Mouse (Mus musculus) ovary, postnatal 14 days (tissue): ENCODE measurements around the gene Slc4a10.

Experiments
- DNase-seq: peaks from one replicate; pipeline ENCODE4 v3.0.0; 2022; ENCODE audit warnings: low spot score

Slc4a10 gene

DNA sequence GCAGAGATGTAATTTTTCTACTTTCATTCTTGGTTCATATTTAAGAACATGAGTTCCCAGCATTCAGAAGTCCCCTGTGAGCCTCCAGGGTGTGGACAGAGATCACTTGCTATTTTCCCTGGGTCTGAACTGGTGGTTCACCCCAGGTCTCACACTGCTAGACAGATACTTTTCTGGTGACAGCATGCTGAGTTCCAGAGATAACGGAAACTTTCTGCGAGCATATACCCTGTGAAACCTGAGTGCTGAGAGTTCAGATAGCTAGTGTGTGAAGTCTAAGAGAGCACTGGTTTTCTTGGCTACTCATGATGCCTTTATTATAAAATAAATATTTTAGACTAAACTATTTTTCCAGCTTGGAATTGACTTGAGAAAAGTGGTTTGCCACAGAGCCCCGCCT lies 232.5 kb downstream of the Slc4a10 start:
- no peak for DNase-seq

GRCm38 (mm10) chr2:62279777-62280176 lies 233.5 kb downstream of the Slc4a10 start:
- no peak for DNase-seq

DNA sequence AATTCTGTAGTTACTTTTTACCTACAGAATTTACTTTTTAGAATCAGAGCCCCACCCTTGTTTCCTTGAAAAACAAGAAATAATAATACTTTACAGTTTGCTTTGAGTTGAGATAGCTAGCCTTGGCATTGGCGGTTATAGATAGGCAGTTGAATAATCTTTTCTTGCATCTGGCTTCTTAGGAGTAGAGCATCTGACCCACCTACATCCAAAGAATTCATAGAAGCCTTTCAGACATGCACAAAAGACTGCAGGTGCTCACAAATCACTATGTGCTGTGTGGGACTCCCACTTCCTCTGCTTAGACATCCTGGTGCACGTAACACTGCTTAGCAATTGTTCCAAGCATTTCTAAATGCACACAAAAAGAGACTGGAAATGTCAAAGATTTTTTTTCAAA lies 238.8 kb downstream of the Slc4a10 start:
- no peak for DNase-seq

GRCm38 (mm10) chr2:62285847-62286246 lies 239.6 kb downstream of the Slc4a10 start:
- DNase-seq: no peak

GRCm38 (mm10) chr2:62287532-62287931 lies 241.3 kb downstream of the Slc4a10 start:
- DNase-seq: no peak

DNA sequence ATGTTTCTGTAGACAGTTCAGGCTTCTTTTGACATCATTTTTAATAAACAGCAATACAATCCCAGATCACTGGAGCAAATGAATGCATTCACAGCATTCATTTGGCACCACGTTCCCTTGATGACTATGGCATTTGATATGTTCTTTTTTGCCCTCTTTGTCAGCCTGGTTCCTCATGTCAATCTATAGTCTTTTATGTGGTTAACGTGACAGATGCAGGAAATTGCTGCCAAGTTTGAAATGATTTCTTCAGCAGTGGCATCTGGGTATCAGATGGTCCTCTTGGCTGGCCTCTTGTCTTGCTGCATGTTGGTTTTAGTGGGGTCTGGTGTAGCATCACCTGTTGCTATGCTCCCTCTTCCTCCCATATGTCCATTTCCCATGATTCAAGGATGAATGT lies 247.6 kb downstream of the Slc4a10 start:
- DNase-seq: no peak

DNA sequence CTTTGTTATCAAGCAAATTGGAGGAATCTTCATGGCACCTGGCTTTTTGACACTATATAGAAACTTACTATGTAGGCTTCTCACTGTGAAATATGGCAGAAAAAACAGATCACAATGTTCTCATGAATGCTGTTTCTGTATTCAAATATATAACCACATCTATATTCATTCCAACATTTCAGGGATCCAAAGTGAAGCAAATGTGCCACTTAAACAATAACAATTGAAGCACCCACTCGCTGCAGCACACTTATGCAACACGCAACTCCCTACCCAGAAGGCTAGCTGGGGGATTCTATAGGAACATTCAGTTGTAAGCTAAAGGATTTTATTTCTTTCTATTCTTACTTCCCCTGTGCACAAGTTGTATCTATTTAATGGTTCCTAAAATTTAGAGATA lies 255.5 kb downstream of the Slc4a10 start:
- no peak for DNase-seq

GRCm38 (mm10) chr2:62306978-62307377 lies 260.7 kb downstream of the Slc4a10 start:
- DNase-seq: no peak

DNA sequence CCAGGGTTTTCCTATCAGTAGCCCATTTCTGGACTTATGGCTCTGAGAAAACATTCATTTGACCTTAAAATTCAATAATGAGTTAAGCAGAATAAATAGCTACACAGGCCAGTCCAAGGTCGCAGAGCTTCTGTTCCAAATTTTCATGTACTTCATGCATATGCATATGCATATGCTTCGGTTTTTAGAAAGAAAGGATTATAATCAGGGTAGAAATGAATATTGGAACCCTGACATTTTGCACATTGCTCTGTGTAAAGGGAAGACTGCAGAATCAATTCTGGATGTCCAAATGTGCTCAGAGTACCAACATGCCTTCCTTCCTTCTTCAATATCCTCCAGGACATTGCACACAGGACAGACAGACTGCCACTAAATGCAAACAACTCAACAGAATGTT lies 261.2 kb downstream of the Slc4a10 start:
- DNase-seq: no peak

DNA sequence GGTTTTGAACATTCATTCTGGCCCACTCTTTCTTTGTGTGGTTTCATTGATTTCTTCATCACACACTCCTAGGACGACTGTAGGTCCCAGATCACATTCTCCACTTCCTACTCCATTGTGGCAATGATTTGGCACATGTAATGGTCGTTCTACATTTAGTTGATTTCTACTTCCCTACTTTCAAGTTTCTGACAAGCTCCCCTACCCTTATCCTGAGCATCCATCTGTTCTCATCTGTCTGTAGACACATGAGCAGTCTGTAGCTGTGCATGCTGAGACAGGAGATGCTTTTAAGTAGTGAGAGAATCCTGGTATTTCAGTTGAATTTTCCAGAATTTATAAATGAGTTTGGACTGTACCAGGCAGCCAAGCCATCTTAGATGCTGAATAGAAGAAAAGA lies 270.7 kb downstream of the Slc4a10 start:
- no peak for DNase-seq

DNA sequence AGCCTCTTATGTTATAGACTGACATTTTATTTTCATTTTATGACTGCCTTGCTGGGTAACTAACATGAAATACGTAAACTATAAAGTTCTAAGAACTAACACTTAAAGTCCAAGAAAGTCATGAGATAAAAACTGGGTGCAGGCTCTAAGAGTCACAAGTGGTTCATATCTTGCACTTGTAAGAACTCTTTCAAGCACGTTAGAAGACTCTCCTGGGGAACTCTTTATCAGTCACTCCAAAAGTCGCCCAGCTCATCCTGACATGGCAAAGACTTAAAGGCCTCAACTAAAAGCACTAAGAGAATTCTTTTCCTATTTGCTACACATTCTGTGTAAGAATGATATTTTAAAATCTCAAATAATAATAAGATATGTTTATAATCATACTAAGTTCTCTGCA lies 273.2 kb downstream of the Slc4a10 start:
- no peak for DNase-seq

- DNase-seq: no peak
Observed at GRCm38 (mm10) chr2:62323078-62323637, 276.9 kb downstream of the Slc4a10 start.

DNA sequence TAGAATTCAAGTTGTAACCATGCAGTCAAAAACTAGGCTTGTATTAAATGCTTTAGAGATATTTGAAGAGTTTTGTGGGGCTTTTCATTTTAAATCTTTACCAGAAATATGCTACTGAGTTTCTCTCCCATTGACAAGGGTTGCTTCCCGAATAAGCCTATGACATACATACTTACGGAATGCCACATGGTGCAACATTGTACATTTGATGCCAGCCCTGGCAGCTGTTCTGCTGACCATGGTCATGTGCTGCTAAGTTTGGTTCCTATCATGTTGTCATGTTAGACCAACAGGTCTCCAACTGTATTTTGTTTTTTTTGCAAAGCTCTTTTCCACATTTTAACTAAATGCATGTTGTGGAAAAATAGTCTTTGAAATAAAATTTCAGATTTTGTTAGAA lies 279.1 kb downstream of the Slc4a10 start:
- no peak for DNase-seq

DNA sequence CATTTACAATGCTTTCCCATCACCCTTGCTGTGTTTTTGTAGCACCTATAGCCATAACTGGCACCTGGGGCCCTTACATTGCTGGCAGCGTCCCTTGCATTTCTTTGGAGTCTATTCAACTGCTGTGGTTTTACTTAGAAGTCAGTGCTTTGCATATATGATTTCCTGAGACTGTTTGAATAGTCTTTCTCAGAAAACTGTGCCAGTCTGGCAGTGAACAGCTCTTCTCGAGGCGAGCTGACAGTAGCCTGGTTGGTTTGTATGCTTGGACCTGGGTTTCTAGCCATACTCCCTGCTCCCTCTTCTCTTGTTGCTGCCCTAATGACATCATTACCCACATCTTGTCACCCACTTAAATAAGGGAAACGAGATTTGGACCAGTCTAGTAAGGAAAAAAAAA lies 285.7 kb downstream of the Slc4a10 start:
- no peak for DNase-seq

- no peak for DNase-seq
Observed at GRCm38 (mm10) chr2:62332465-62332864, 286.2 kb downstream of the Slc4a10 start.

DNA sequence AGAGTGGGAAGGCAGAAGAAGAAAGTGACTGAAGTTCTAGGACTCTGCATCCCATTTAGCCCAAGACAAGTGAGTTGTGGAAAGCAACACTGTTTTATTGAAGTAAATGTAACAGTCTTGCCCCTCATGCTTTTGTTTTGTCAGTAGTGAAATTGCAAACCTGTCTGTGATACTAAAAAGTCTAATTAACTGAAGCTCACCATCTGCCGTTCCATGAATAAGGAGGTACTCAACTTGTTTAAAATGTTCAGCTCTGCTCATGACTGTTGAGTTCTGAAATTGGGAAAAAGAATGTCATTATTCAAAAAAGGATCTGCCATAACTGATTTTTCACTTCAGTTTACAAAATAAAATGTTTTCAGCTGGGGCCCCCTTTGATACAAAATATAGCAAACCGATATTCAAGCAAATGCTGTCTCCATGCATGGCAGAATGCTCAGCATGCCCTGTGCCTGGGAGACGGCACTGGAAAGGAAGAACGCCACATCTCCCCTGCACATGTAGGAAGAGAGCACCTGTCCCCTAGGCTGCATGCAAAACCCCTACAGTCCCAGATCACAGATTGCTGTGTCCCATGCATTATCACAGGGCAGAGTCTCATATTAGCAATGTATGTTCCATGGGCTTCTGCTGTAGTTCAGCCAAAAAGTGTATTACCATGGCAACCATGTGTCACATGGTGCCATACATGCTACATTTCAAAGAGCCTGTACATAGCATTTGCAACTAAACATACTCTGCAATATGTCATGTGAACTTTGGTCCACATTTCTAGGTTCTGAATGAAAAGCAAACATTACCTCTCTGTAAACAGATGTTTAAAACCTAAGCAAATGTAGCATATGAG lies 288.4 kb downstream of the Slc4a10 start:
- DNase-seq: no peak

DNA sequence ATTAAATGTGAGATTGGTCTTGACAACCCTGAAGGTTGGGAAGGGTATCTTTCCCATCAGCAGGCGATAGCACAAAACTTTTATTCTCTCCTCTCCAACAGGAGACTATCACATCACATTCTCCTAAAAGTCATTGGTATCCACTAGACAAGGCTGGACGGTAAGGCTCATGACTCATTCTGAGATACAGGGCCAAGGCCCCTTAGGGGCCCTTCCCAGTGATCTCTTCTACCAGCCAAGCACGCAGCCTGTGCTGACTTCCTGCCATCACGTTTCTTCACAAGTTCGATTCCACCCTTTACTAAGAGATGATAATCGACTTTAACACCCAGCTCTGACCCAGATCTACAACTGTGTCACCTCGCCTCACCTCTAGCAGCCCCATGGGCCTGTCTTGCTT lies 290.8 kb downstream of the Slc4a10 start:
- no peak for DNase-seq

DNA sequence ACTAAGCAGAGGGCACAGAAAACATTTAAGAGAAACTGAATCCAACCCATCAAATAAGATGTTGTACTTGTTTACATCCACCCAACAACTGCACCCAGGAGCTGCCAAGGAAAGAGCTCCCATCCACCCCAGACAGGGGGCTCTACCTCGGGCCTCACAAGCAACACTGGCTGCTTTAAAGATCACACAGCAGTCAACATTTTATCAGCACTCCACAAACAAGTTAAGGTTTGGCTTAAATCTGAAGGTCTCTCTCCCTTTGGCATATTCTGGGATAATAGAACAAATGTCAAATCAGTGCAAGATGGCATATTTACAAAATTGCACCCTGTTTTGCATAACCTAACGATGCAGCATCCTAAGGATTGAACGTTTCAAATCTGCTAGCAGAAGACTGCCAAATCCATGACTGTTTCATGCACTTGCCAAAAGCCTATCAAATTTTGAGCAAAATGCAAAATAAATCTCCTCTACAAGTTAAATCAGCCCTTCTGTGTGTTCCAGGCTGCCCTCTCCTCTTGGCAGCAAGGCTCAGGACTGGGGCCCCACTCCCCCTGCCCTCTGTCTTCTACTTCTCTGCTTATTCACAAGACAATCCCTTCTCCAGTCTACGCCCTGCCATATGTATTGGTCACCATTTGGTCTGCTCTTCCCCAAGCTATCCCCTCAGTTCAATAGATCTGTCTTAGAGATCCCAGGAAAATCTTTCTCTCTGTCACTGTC lies 293.1 kb downstream of the Slc4a10 start:
- no peak for DNase-seq

GRCm38 (mm10) chr2:62341061-62341733 lies 294.9 kb downstream of the Slc4a10 start:
- DNase-seq: no peak

DNA sequence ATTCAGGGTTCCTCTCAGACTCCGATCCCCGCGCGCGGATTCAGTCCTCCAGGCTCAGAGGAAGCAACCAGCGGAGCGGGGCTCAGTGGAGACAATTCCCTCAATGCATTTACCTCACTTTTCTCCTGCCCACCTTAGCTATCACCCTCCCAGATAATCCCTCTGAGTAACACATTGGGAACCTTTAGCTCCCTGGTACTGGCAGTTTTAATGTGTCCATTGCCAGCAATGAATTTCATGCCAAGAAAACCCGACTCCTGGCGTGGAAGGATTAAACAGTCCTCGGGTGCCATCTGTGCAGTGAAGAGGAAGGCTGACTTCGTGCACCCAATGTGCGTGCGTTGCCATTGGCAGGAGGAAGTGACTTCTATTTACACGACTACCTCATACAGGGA lies 295.5 kb downstream of the Slc4a10 start:
- DNase-seq: no peak

- no peak for DNase-seq
Observed at GRCm38 (mm10) chr2:62344367-62344766, 298.1 kb downstream of the Slc4a10 start.

DNA sequence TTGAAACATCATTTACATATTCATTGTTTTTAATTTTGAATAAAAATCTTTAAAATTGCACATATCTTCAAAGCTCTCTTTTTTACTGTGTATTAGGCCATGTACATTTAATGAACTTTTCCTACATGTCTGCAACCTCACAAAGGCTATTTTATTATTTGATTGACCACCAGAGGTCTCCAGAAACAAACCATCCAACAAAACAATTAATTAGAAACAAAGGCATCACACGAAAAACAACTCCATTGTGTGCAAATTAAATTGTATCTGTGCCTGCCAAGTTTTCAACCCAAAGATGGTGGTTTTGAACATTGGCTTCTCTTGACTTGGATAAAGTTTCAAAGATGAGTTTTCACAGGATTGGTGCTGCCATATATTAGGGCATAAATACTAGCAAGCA lies 300.5 kb downstream of the Slc4a10 start:
- no peak for DNase-seq

DNA sequence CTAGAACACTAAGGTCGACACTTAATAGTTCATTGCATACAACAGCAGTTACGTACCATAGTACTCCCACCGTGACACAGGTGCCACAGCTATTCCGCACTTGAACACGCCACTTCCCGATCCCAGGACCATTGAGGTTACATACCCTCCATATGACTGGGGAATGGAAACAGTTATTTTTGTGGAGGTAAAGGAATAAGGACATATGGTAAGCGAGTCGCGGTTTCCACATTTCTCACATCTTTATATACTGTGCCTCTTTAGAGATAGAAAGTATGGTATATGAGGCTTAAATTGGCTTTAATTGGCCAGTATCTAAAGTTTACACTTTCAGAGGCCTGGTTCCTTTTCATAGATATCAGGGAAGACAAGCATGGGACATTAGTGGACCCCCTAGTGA lies 301.5 kb downstream of the Slc4a10 start:
- no peak for DNase-seq
